Mouse (Mus musculus): ENCODE results near the gene Strada.

DNA sequence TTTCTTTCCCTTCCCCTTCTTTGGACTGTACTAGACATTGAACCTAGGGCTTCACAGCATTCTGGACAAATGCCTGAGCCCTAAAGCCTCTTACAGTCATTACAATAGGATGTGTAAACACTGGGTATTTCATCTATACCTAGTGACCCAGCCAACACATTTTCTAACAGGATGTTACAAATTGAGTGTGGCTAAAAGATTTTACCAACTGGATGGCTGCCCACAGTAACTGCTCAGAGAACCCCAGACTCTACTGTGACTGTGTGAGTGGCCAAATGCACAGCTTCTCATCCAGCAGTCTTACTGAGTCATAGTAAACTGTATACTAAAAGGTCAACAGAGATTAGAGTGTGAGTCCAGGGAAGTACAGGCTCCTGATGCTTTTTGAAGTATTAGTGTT lies 6.6 kb downstream of the Strada start:
- no peak for TF ChIP-seq CTCF (IDR thresholded peaks at IDR 0.05; ENCODE audit: low read depth, low read length)
- no peak for TF ChIP-seq POLR2A (IDR thresholded peaks at IDR 0.05; ENCODE audit: borderline replicate concordance, low read depth, low read length)
